Mouse (Mus musculus) hindbrain, embryonic 12.5 days (tissue): Measurements from ENCODE around the gene Uchl4. TPM values are rescaled to one million over a fixed set of nuclear protein-coding genes. Genes with fewer than 3 reads are reported as not detected.

ENCODE experiments used
- ATAC-seq: fragments of 200-750 bp; cut with Nextera tagmentation; 2 replicates; pipeline ENCODE4 v1.8.0; 2017; ENCODE audit warnings: moderate TSS enrichment; ENCODE audit not compliant: low FRiP score
- H3K27ac ChIP-seq: fragments of 300-500 bp; sonication (generic); 2 replicates; pipeline ENCODE4 v1.5.1; 2016; ENCODE audit warnings: mild to moderate bottlenecking
- H3K27me3 ChIP-seq: fragments of 300-500 bp; sonication (generic); 2 replicates; pipeline ENCODE4 v1.6.1; 2016; ENCODE audit warnings: mild to moderate bottlenecking
- H3K36me3 ChIP-seq: fragments of 300-500 bp; sonication (generic); 2 replicates; pipeline ENCODE4 v1.6.1; 2016; ENCODE audit warnings: mild to moderate bottlenecking
- H3K4me1 ChIP-seq: fragments of 300-500 bp; sonication (generic); 2 replicates; pipeline ENCODE4 v1.6.1; 2016
- H3K4me2 ChIP-seq: fragments of 300-500 bp; sonication (generic); replicated peaks from 2 replicates; pipeline ENCODE4 v1.6.1; 2016; ENCODE audit warnings: mild to moderate bottlenecking
- H3K4me3 ChIP-seq: fragments of 300-500 bp; sonication (generic); 2 replicates; pipeline ENCODE4 v1.5.1; 2016; ENCODE audit warnings: mild to moderate bottlenecking
- H3K9ac ChIP-seq: fragments of 300-500 bp; sonication (generic); 2 replicates; pipeline ENCODE4 v1.6.1; 2016; ENCODE audit warnings: mild to moderate bottlenecking, moderate library complexity
- H3K9me3 ChIP-seq: fragments of 300-500 bp; sonication (generic); replicated peaks from 2 replicates; pipeline ENCODE4 v1.6.1; 2016; ENCODE audit warnings: mild to moderate bottlenecking
- WGBS: fragments of 180-500 bp; shearing (Covaris S2); methylation state at CpG from one replicate; pipeline ENCODE4 v1.1.7; 2016; 5-methylcytosine and 5-hydroxymethylcytosine counted together
- microRNA-seq: library from miRNA; unstranded; fragments of <30 nt; microRNA quantifications from one replicate; pipeline ENCODE4, GENCODE M21; 2017
- polyA plus RNA-seq: library from polyadenylated mRNA; unstranded; fragments of >200 nt; fragmentation: Nextera tagmentation; extraction: Ambion mirVana; gene quantifications from 2 replicates; pipeline ENCODE4 v1.2.1, GENCODE M21; 2016

Gene Uchl4
- polyA plus RNA-seq, 1 experiment from 2014 or later: 4.0 TPM

GRCm38 (mm10) chr9:64281781-64282178, 46.8 kb downstream of the Uchl4 start:
- H3K9me3 ChIP-seq: no peaks in the 10 kb centered on the region
- peak; percentile 85 for ATAC-seq
- WGBS: 0% methylated on average over 24 of the region's 24 CpGs
- H3K4me2 ChIP-seq: peak overlapping the region; percentile 70
- H3K4me3 ChIP-seq: peak overlapping the region; percentile 67
- H3K27ac ChIP-seq: peak overlapping the region; percentile 87
- peak overlapping the region; percentile 91 for H3K9ac ChIP-seq
- H3K27me3 ChIP-seq: no peaks in the 10 kb centered on the region
- peaks cover 9% of the 10 kb centered on the region for H3K4me1 ChIP-seq
- H3K36me3 ChIP-seq: no peaks in the 10 kb centered on the region

GRCm38 (mm10) chr9:64282404-64282987, 47.5 kb downstream of the Uchl4 start:
- Histone ChIP-seq H3K4me3 (peak overlapping the region; percentile 67), H3K4me1 (peaks cover 9% of the 10 kb centered on the region), H3K9me3 (no peaks in the 10 kb centered on the region), H3K36me3 (no peaks in the 10 kb centered on the region), H3K27me3 (no peaks in the 10 kb centered on the region), H3K27ac (no peak overlapping the region), H3K9ac (peak overlapping the region; percentile 91), H3K4me2 (peak overlapping the region; percentile 70)
- ATAC-seq: no peak
- 68% methylated on average over 5 of the region's 5 CpGs for WGBS

Small RNA genes lying within 50 kb of the gene (microRNA-seq; reads per million reads assigned to microRNA genes)
- not detected for gene Gm24106

Other genes starting within 250 kb of the Uchl4 start
- 12.4 and 13.0 TPM in 2 replicates for gene Smad6, start 213.1 kb upstream of the Uchl4 start, polyA plus RNA-seq
- gene Lctl, start 118.1 kb upstream of the Uchl4 start, polyA plus RNA-seq: not detected in 2 replicates
- 19.6 and 21.8 TPM in 2 replicates for gene Zwilch, start 62.1 kb upstream of the Uchl4 start, polyA plus RNA-seq
- gene Rpl4, start 61.8 kb upstream of the Uchl4 start, polyA plus RNA-seq: 811 and 819 TPM in 2 replicates
- gene Snapc5, start 55.9 kb upstream of the Uchl4 start, polyA plus RNA-seq: 32.2 and 36.2 TPM in 2 replicates
- 74.4 and 75.0 TPM in 2 replicates for gene Map2k1, start 18.4 kb downstream of the Uchl4 start, polyA plus RNA-seq
- 143 and 153 TPM in 2 replicates for gene Tipin, start 46.4 kb downstream of the Uchl4 start, polyA plus RNA-seq
- gene Dis3l, start 106.1 kb downstream of the Uchl4 start, polyA plus RNA-seq: 20.3 and 21.9 TPM in 2 replicates
- gene Megf11, start 150.4 kb downstream of the Uchl4 start, polyA plus RNA-seq: 7.6 and 8.0 TPM in 2 replicates